Mouse (Mus musculus) erythroblast, adult 5-6 weeks (primary cell): ENCODE results near the gene Fthl17b. TPM values are rescaled to one million over a fixed set of nuclear protein-coding genes. Genes with fewer than 3 reads are reported as not detected.
"Not testable (repeated sequence)": the region's sequence is repeated elsewhere in the genome, so short reads cannot be mapped to it uniquely, and the experiment has no call there.

Experiments
- ATAC-seq: replicated peaks from 2 replicates; pipeline ENCODE4 v1.8.0; 2016; ENCODE audit warnings: moderate number of reproducible peaks, mild to moderate bottlenecking, moderate TSS enrichment, inconsistent platforms; ENCODE audit not compliant: poor library complexity, low FRiP score, severe bottlenecking
- total RNA-seq, 2 experiments: library from RNA; stranded (forward) in 1 of 2; stranded (reverse) in 1 of 2; fragments of 150-400 nt in 1 of 2; fragments of 200-764, 138-1000 nt in 1 of 2; gene quantifications; 2 replicates each; pipeline versions ENCODE4 v1.2.3 to v1.2.4; 2015 to 2017; ENCODE audit warnings: low replicate concordance in 2 of 2

Fthl17b gene
- not detected in 2 replicates for total RNA-seq (2015; ENCODE audit: low replicate concordance)
- not detected in 2 replicates for total RNA-seq (2017; ENCODE audit: low replicate concordance)

- ATAC-seq = not testable (repeated sequence)
Observed at GRCm38 (mm10) chrX:8962875-8963274, at the start of gene Fthl17b. Fthl17b (minus strand) TSS chrX:8962975.

DNA sequence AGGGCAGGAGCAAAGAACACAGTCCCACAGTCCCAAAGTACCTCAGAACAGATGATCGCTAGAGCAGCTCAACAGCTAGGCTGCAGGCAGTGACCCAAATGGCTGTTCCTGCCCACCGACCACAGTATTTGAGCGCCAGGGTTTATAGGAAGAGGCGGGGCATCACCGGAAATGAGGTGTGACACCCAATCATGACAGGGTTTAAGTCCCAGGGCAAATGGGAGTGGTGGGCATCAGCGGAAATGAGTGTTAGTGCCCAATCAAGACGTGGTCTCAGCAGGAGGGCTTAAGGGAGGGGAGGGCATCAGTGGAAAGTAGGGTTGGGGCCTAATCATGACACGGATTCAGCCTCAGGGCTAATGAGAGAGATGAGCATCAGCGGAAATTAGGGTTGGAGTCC, 23.9 kb upstream of the Fthl17b start, which contains the start of gene Fthl17d:
Gene Fthl17d, minus strand, starts transcription at position 101 of the 400 bp plus-strand sequence.
- not testable (repeated sequence) for ATAC-seq

GRCm38 (mm10) chrX:8976459-8976858, 13.7 kb upstream of the Fthl17b start, which contains the start of gene Fthl17c:
Fthl17c (minus strand) TSS chrX:8976559.
- ATAC-seq = not testable (repeated sequence)

- not testable (repeated sequence) for ATAC-seq
Observed at GRCm38 (mm10) chrX:8964618-8965017, 1.8 kb upstream of the Fthl17b start.

GRCm38 (mm10) chrX:8948130-8948805, 14.5 kb downstream of the Fthl17b start:
- not testable (repeated sequence) for ATAC-seq

- no peak for ATAC-seq
Observed at GRCm38 (mm10) chrX:8944041-8944440, 18.7 kb downstream of the Fthl17b start.

DNA sequence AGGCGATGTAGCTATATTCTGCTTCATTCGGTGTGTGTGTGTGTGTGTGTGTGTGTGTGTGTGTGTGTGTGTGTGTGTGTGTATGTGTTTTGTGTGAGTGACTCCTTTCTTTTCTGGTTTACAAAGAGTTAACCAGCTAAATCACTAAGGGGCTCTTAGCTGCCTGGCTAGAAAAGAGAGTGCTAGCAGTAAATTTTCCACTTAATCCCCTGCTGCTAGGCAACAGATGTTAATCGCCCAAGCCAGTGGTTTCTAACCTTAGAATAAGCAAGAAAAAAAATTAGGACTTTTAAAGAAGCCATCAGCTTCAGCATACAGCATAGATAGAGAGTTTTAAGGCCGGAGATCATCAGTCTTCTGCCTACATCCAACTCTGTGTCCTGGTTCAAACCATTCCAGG, 35.5 kb downstream of the Fthl17b start:
- no peak for ATAC-seq

- ATAC-seq = no peak
Observed at GRCm38 (mm10) chrX:8921813-8922607, 40.8 kb downstream of the Fthl17b start.

DNA sequence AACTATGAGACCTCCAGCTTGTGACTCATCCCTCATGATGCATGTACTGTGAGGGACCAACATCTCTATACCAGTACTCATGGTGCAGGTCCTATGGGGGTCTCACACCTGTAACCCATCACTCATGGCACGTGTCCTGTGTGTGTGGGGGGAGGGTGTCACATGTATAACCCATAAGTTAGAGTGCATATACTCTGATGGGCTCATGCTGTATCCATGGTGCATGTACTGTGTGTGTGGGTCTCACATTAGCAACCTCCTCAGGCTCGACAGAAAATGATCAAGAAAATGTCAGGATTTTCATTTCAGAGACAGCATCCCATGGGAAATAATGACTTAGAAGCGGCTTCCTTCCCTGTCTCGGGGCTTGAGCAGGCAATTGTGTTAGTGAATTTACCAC, 41.7 kb downstream of the Fthl17b start:
- no peak for ATAC-seq

Other genes with a start within 250 kb of the Fthl17b start
- not detected in 2 replicates for gene Ssx9, start 214.5 kb downstream of the Fthl17b start, total RNA-seq (2015; ENCODE audit: low replicate concordance)
- gene Ssx9, start 214.5 kb downstream of the Fthl17b start, total RNA-seq (2017; ENCODE audit: low replicate concordance) = not detected in 2 replicates
- not detected in 2 replicates for gene Ssxb5, start 159.3 kb downstream of the Fthl17b start, total RNA-seq (2015; ENCODE audit: low replicate concordance)
- not detected in 2 replicates for gene Ssxb5, start 159.3 kb downstream of the Fthl17b start, total RNA-seq (2017; ENCODE audit: low replicate concordance)
- not detected in 2 replicates for gene Gm6592, start 119.0 kb downstream of the Fthl17b start, total RNA-seq (2015; ENCODE audit: low replicate concordance)
- not detected in 2 replicates for gene Gm6592, start 119.0 kb downstream of the Fthl17b start, total RNA-seq (2017; ENCODE audit: low replicate concordance)
- not detected in 2 replicates for gene Gm5751, start 88.7 kb downstream of the Fthl17b start, total RNA-seq (2015; ENCODE audit: low replicate concordance)
- gene Gm5751, start 88.7 kb downstream of the Fthl17b start, total RNA-seq (2017; ENCODE audit: low replicate concordance) = not detected in 2 replicates
- not detected in 2 replicates for gene B630019K06Rik, start 70.6 kb downstream of the Fthl17b start, total RNA-seq (2015; ENCODE audit: low replicate concordance)
- not detected in 2 replicates for gene B630019K06Rik, start 70.6 kb downstream of the Fthl17b start, total RNA-seq (2017; ENCODE audit: low replicate concordance)
- gene Fthl17c, start 13.6 kb upstream of the Fthl17b start, total RNA-seq (2015; ENCODE audit: low replicate concordance) = not detected in 2 replicates
- gene Fthl17c, start 13.6 kb upstream of the Fthl17b start, total RNA-seq (2017; ENCODE audit: low replicate concordance) = not detected in 2 replicates
- gene Fthl17d, start 23.8 kb upstream of the Fthl17b start, total RNA-seq (2015; ENCODE audit: low replicate concordance) = not detected in 2 replicates
- not detected in 2 replicates for gene Fthl17d, start 23.8 kb upstream of the Fthl17b start, total RNA-seq (2017; ENCODE audit: low replicate concordance)
- not detected in 2 replicates for gene Fthl17e, start 70.5 kb upstream of the Fthl17b start, total RNA-seq (2015; ENCODE audit: low replicate concordance)
- gene Fthl17e, start 70.5 kb upstream of the Fthl17b start, total RNA-seq (2017; ENCODE audit: low replicate concordance) = not detected in 2 replicates
- gene Fthl17f, start 100.0 kb upstream of the Fthl17b start, total RNA-seq (2015; ENCODE audit: low replicate concordance) = not detected in 2 replicates
- gene Fthl17f, start 100.0 kb upstream of the Fthl17b start, total RNA-seq (2017; ENCODE audit: low replicate concordance) = not detected in 2 replicates
- gene 4930402K13Rik, start 141.6 kb upstream of the Fthl17b start, total RNA-seq (2015; ENCODE audit: low replicate concordance) = not detected in 2 replicates
- not detected in 2 replicates for gene 4930402K13Rik, start 141.6 kb upstream of the Fthl17b start, total RNA-seq (2017; ENCODE audit: low replicate concordance)
- not detected in 2 replicates for gene Lancl3, start 236.9 kb upstream of the Fthl17b start, total RNA-seq (2015; ENCODE audit: low replicate concordance)
- 0.60 and 0.70 TPM in 2 replicates for gene Lancl3, start 236.9 kb upstream of the Fthl17b start, total RNA-seq (2017; ENCODE audit: low replicate concordance)